Mouse (Mus musculus): ENCODE results near the gene Rnd3.
A peak's percentile ranks its signal among the peaks of the same experiment; 100 is the strongest.

The Rnd3 gene

GRCm38 (mm10) chr2:51128090-51128489 is 20.8 kb downstream of the Rnd3 start:
- DNase-seq (ENCODE audit: low spot score in 2 of 2), result no peak

DNA sequence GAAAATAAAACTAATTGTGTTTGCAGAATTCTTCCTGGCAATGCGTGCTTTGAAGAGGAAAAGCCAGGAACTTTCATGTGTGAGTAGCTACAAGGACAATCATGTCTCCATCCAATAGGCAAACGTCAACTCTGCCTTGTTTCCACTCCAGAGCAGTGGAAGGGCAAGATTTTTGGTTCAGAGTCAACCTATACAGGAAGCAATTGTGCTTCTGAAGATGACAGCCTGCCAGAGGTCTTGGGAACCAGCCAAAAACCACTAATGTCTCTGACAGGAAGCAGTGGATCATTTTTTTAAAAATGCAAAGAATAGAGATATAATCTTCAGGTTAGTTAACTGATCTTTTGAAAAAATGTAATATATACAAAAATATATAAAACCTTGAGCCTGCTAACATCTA is 38.6 kb downstream of the Rnd3 start:
- DNase-seq (ENCODE audit: low spot score in 2 of 2), result no peak

GRCm38 (mm10) chr2:51108631-51109030 is 40.3 kb downstream of the Rnd3 start:
- DNase-seq (ENCODE audit: low spot score in 2 of 2), result no peak

- no peak for DNase-seq (ENCODE audit: low spot score in 2 of 2)
Observed at GRCm38 (mm10) chr2:51101187-51101586, 47.7 kb downstream of the Rnd3 start.

DNA sequence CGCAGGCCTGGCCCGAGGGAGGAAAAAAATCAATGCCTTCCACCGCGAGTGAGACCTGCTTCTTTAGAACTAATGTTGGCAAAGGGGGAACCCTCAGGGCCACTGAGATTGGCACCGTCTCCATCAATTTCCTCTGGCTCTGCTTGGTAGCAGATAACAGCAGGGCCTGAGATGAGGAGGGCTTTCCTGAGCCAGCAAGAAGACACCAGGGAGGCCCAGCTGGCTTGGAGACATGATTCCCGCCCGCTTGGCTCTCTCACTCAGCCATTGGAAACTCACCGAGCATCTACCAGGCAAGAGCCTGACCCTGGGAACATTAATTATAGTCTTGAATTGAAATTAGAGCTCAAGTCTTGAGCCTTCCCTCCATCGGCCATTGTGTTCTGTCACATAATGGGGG is 48.9 kb downstream of the Rnd3 start:
- no peak for DNase-seq (ENCODE audit: low spot score in 2 of 2)

DNA sequence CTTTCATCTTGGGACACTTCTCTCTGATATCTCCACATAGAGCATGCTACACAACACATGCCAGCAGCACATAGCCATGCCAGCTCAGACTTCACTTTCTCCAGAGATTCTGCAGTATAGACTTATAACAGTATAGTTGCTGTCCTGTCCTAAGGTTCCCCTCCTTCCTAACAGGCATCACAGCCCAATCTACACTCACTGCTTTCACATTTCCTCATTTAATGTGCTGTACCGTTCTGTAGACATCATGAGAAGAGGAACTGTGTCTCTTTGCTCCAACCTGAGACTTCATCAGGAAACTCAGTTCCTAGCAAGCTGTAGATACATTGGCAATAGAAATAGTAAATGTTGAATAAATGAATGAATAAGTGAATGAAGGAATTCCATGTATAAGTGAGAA is 49.7 kb downstream of the Rnd3 start:
- no peak for DNase-seq (ENCODE audit: low spot score in 2 of 2)

DNA sequence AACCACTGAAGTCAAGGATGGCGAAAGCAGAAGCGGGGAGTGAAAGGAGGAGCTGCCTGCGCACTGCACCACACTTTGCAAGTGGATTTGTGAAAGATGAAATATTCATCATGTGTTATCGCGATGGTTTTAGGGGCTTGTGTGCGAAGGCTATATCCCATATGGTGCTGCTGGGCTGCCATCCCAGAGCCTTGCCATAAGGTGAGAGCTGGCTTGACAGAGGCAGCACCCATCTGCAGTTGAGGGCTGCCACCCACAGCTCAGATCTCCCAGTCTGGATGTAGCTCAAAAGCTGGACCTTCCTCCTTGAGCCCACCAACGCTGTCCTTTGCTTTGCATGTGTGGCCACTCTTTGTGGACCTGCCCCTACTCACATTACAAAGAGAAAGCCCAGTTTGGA is 58.2 kb downstream of the Rnd3 start:
- DNase-seq (ENCODE audit: low spot score in 2 of 2), result no peak

- DNase-seq (ENCODE audit: low spot score in 2 of 2), result no peak
Observed at GRCm38 (mm10) chr2:51090049-51090448, 58.9 kb downstream of the Rnd3 start.

GRCm38 (mm10) chr2:51088843-51089573 is 59.9 kb downstream of the Rnd3 start:
- no peak for DNase-seq (ENCODE audit: low spot score in 2 of 2)

DNA sequence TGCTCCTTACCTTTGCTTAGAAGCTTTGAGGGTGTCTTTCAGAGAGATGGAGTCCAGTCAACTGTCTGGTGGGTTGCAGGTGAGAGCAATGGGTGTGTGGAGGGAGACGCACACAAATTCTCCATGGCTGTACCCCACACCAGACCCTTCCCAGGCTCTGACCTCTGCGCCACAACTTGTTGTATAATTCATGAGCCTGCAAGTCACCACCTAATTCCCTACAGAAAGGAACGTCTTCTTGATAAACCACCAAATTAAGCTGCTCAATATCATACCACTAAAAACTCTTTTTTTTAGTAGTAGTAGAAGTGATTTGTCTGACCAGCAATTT is 60.8 kb downstream of the Rnd3 start:
- no peak for DNase-seq (ENCODE audit: low spot score in 2 of 2)

DNA sequence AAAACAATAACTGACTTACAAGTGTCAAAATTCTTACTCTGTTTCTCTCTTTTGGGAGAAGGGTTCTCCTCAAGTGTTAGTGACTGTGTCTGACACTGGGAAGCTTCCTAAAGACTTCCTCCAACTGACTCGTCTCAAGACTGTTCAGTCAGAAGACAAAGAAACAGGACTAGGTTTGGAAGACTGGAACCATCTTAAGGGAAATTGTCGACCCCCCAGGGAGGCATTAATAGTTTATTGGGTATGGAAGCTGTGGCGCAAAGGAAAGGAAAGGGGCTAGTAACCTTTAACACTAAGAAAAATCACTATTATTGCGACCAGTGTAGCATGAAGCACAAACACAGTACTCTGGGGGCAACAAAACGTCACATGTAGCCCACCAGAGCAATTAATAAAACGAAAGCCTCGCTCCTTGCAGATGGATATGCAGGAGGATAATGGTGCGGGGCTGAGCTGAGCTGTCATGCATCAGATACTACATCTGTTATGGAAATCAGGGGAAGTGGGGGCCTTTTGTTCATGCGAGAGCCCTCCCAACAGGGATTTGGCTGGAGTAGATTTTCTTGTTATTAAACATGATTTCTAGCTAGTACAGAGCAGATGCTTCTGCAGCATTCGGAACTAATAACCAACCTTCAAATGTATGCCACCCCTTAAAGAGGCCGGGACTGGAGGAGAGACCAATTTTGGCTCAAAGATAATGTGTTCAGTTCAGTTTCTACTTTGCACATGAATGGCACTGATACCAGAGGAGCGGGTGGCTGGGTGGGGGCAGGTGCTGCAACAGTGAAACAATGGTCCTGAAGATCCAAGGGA is 61.4 kb downstream of the Rnd3 start:
- no peak for DNase-seq (ENCODE audit: low spot score in 2 of 2)

DNA sequence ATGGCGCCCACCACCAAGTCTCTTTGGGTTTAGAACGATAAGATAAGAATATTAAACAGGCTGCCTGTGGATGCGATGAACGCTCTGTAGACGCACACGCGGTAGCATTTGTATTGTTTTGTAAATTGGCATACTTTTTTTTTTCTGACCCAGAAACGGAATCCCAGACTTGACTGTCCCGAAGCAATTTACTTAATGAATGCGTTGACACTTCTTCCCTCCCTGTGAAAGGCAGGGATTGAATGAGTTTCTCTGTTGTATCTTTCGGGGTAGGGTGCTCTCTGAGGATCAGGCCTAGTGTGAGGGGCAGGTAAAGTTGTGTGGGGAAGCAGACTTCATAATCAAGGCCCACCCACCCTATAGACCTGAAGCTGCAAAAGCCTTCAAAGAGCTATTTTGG is 63.8 kb downstream of the Rnd3 start:
- DNase-seq (ENCODE audit: low spot score in 2 of 2), result no peak

DNA sequence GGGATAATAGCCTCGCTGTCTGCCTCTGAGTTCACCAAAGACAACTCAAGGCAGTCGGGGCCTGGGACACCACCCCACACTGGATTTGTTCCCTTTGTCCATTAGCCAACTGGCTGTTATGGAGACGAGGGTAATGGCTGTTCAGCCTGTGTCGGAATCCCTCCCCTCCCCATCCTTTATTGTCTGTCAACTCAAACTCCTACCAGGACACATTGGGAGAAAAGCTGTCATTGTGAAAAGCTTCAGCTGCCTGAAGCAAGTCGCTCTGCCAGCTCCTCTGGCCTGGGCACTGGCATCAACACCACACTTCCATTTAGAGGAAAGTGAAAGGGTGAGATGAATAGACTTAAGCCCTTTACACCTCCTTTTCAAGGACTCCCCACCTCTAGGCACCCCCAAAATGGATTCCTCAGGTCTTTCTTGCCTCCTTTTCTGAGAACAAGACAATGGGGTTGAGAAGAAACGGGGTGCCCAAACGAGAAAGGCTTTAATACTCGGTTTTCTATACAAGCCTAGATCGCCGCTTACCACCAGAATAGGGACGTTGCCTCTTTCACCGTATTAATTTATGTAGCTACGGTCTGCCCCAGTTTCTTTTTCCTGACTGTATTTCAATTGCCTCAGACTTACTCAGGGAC is 66.1 kb downstream of the Rnd3 start:
- DNase-seq (ENCODE audit: low spot score in 2 of 2), result peak; percentile 18 to 50
